Mouse (Mus musculus) testis, adult 2 months (tissue): ENCODE results near the gene Lrrc75a.

Source experiments
- CTCF ChIP-seq: fragments of 200-500 bp; IDR thresholded peaks from 2 replicates; pipeline ENCODE4 v1.5.1; 2012; ENCODE audit warnings: low read depth, mild to moderate bottlenecking, inconsistent platforms, low read length, moderate library complexity; ENCODE audit not compliant: control insufficient read depth, insufficient read depth, insufficient replicate concordance
- POLR2A ChIP-seq: fragments of 200-500 bp; IDR thresholded peaks from 2 replicates; pipeline ENCODE4 v1.6.1; 2012; ENCODE audit warnings: low read depth, mild to moderate bottlenecking, inconsistent platforms, low read length, moderate library complexity; ENCODE audit not compliant: control insufficient read depth

DNA sequence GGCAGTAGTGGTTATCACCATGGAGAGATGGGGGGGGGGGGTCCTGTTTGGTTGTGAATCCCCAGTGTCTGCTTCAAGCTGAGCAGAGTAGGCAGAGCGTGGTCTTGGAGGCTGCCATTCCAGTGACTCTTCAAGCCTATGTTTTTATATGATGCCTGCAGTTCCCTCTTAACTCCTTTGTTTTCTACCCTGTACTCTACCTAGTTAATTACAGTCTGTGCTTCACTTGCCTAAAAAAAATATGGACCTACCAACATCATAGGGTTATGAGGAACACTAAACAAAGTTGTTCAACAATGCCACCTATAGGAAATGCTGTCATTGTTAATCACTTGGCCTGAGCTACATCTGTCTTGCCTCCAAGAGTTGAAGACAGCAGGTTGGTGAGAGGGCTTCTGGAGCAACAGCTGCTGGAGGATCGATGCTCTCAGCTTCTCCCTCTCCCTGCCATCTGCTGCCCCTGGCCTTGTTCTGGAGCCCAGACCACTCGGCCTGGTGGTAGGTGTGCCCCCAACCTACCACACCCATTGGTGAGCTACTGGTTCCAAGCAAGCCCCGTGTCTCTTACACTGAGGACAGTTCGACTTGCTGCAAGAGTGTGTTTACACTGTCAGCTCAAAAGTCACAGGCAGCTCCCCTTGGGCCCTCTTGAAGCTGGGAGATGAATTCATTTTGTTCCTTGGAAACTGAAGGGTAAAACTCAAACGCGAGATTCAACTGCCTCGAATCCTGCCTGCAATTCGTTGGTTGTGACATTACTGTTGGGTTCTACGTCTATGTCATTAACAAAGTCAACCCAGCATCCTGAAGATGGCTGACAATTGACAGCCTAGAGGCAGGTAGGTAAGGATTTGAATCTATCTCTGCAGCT is 41.8 kb downstream of the Lrrc75a start:
- TF ChIP-seq POLR2A (no peak), CTCF (no peak)
